Mouse (Mus musculus) heart, postnatal 0 days (tissue): Measurements from ENCODE around the gene Grm4.

Experiments used
- CTCF ChIP-seq: IDR thresholded peaks from 2 replicates; pipeline ENCODE4 v1.5.1; 2016; ENCODE audit warnings: antibody characterized with exemption, control low read depth, low read depth
- EP300 ChIP-seq: IDR thresholded peaks from 2 replicates; pipeline ENCODE4 v1.6.1; 2016; ENCODE audit warnings: antibody characterized with exemption, low read depth

GRCm38 (mm10) chr17:27432145-27432650 lies 89.0 kb downstream of the Grm4 start:
- no peak for TF ChIP-seq CTCF
- no peak for TF ChIP-seq EP300
